Mouse (Mus musculus) embryonic stem cell, embryonic (primary cell): ENCODE measurements around the gene Itga4.

Source experiments
- CTCF ChIA-PET, 4 experiments: fragments of 300-600 bp in 2 of 4; fragments of 350-600 bp in 2 of 4; sonication (Branson Sonifier 250); formaldehyde crosslinking; loops; one replicate each; lab custom pipeline; 2022; ENCODE audit warnings: inconsistent platforms in 2 of 4; lab: Charles Lee
- POLR2A ChIA-PET, 4 experiments: fragments of 300-600 bp in 2 of 4; fragments of 350-600 bp in 2 of 4; sonication (Branson Sonifier 250); formaldehyde crosslinking; loops; one replicate each; lab custom pipeline; 2022; ENCODE audit warnings: antibody characterized with exemption in 4 of 4, inconsistent platforms in 1 of 4; lab: Charles Lee

Gene Itga4

GRCm38 (mm10) chr2:79256880-79257279, 1.7 kb downstream of the Itga4 start:
- POLR2A ChIA-PET = interaction anchor here in 1 of 4 experiments (0.6 kb wide), 1 partner anchor 609 kb away, joined by 6 read pairs; no protein-coding TSS in a partner anchor

GRCm38 (mm10) chr2:79257411-79257810, 2.2 kb downstream of the Itga4 start:
- ChIA-PET POLR2A (no interaction called here), CTCF (interaction anchor here in 1 of 4 experiments (0.6 kb wide), 1 partner anchor 377 kb away, joined by 4 read pairs; no protein-coding TSS in a partner anchor)

More at GRCm38 (mm10) chr2:79256880-79257279, 1.7 kb downstream of the Itga4 start:
- CTCF ChIA-PET = interaction anchor here in 3 of 4 experiments (0.6 to 1.8 kb wide), 3 partner anchors 8 to 378 kb away, joined by 4 to 7 read pairs (median 6); no protein-coding TSS in a partner anchor

- ChIA-PET POLR2A (no interaction called here), CTCF (no interaction called here)
Measured at GRCm38 (mm10) chr2:79259326-79259725, 4.1 kb downstream of the Itga4 start.

- CTCF ChIA-PET = interaction anchor here in 3 of 4 experiments (0.5 to 1.7 kb wide), 10 partner anchors 10 to 1655 kb away, joined by 3 to 8 read pairs (median 4); partner anchors contain the start of gene Itga4 (in 1 of the 3)
- POLR2A ChIA-PET = interaction anchor here in 1 of 4 experiments (0.6 kb wide), 1 partner anchor 397 kb away, joined by 3 read pairs; no protein-coding TSS in a partner anchor
Measured at GRCm38 (mm10) chr2:79265665-79266064, 10.4 kb downstream of the Itga4 start.

- POLR2A ChIA-PET = no interaction called here
- CTCF ChIA-PET = no interaction called here
Measured at GRCm38 (mm10) chr2:79266480-79266879, 11.3 kb downstream of the Itga4 start.

- ChIA-PET CTCF (no interaction called here), POLR2A (no interaction called here)
Measured at GRCm38 (mm10) chr2:79267181-79267580, 12.0 kb downstream of the Itga4 start.

- ChIA-PET POLR2A (no interaction called here), CTCF (no interaction called here)
Measured at GRCm38 (mm10) chr2:79268863-79269262, 13.6 kb downstream of the Itga4 start.

GRCm38 (mm10) chr2:79270034-79270535, 14.9 kb downstream of the Itga4 start:
- POLR2A ChIA-PET = no interaction called here
- CTCF ChIA-PET = interaction anchor here in 1 of 4 experiments (0.5 kb wide), 1 partner anchor 66 kb away, joined by 4 read pairs; no protein-coding TSS in a partner anchor

- ChIA-PET CTCF (no interaction called here), POLR2A (no interaction called here)
Measured at GRCm38 (mm10) chr2:79271838-79272237, 16.6 kb downstream of the Itga4 start.

GRCm38 (mm10) chr2:79278581-79278980, 23.4 kb downstream of the Itga4 start:
- ChIA-PET CTCF (no interaction called here), POLR2A (no interaction called here)

- CTCF ChIA-PET = no interaction called here
- POLR2A ChIA-PET = no interaction called here
Measured at GRCm38 (mm10) chr2:79284206-79284605, 29.0 kb downstream of the Itga4 start.

GRCm38 (mm10) chr2:79290149-79290548, 34.9 kb downstream of the Itga4 start:
- ChIA-PET CTCF (no interaction called here), POLR2A (no interaction called here)

- POLR2A ChIA-PET = no interaction called here
- CTCF ChIA-PET = no interaction called here
Measured at GRCm38 (mm10) chr2:79291922-79292321, 36.7 kb downstream of the Itga4 start.

- ChIA-PET POLR2A (no interaction called here), CTCF (no interaction called here)
Measured at GRCm38 (mm10) chr2:79292431-79292830, 37.2 kb downstream of the Itga4 start.

- POLR2A ChIA-PET = no interaction called here
Measured at GRCm38 (mm10) chr2:79302398-79302797, 47.2 kb downstream of the Itga4 start.

GRCm38 (mm10) chr2:79307549-79307948, 52.3 kb downstream of the Itga4 start:
- POLR2A ChIA-PET = no interaction called here
- CTCF ChIA-PET = no interaction called here

More at GRCm38 (mm10) chr2:79302398-79302797, 47.2 kb downstream of the Itga4 start:
- CTCF ChIA-PET = no interaction called here

- ChIA-PET POLR2A (no interaction called here), CTCF (interaction anchor here in 1 of 4 experiments (0.5 kb wide), 1 partner anchor 14 kb away, joined by 3 read pairs; no protein-coding TSS in a partner anchor)
Measured at GRCm38 (mm10) chr2:79309454-79310118, 54.4 kb downstream of the Itga4 start.

- POLR2A ChIA-PET = no interaction called here
- CTCF ChIA-PET = no interaction called here
Measured at GRCm38 (mm10) chr2:79312499-79312898, 57.3 kb downstream of the Itga4 start.

- POLR2A ChIA-PET = no interaction called here
- CTCF ChIA-PET = interaction anchor here in 1 of 4 experiments (0.5 kb wide), 1 partner anchor 197 kb away, joined by 3 read pairs; no protein-coding TSS in a partner anchor
Measured at GRCm38 (mm10) chr2:79315108-79315507, 59.9 kb downstream of the Itga4 start.

GRCm38 (mm10) chr2:79316182-79316880, 61.1 kb downstream of the Itga4 start:
- POLR2A ChIA-PET = no interaction called here
- CTCF ChIA-PET = interaction anchor here in 1 of 4 experiments (0.5 kb wide), 1 partner anchor 1923 kb away, joined by 3 read pairs; no protein-coding TSS in a partner anchor
